Mouse (Mus musculus) CH12.LX (cell line): ENCODE measurements around the gene Trap1a. TPM values are rescaled to one million over a fixed set of nuclear protein-coding genes. Genes with fewer than 3 reads are reported as not detected.
A peak's percentile ranks its signal among the peaks of the same experiment; 100 is the strongest.

Experiments
- DNase-seq: peaks from one replicate; pipeline ENCODE4 v3.0.0-alpha.2; 2013; ENCODE audit errors: extremely low read depth
- H3K27ac ChIP-seq: 2 replicates; pipeline ENCODE4 v1.5.1; 2012; ENCODE audit warnings: low read depth, mild to moderate bottlenecking, control low read depth, moderate library complexity; ENCODE audit not compliant: insufficient read depth
- H3K27me3 ChIP-seq: replicated peaks from 2 replicates; pipeline ENCODE3; 2012; ENCODE audit warnings: inconsistent platforms
- H3K36me3 ChIP-seq, 2 experiments: replicated peaks in 1 of 2; 2 replicates each; pipeline versions ENCODE3 to v1.6.1; 2012; ENCODE audit warnings: inconsistent platforms in 1 of 2, low read length in 1 of 2, mild to moderate bottlenecking in 1 of 2, mixed read lengths in 1 of 2, moderate library complexity in 1 of 2; ENCODE audit not compliant: control insufficient read depth in 1 of 2, insufficient read depth in 1 of 2
- H3K4me1 ChIP-seq, 2 experiments: 2 replicates each; pipeline ENCODE4 v1.6.1; 2012; ENCODE audit warnings: inconsistent platforms in 1 of 2, moderate library complexity in 1 of 2; ENCODE audit not compliant: insufficient read depth in 2 of 2, control insufficient read depth in 1 of 2
- H3K4me2 ChIP-seq: 2 replicates; pipeline ENCODE4 v1.6.1; 2012; ENCODE audit warnings: low read depth, mild to moderate bottlenecking, control low read depth; ENCODE audit not compliant: poor library complexity, insufficient read depth, severe bottlenecking
- H3K4me3 ChIP-seq, 3 experiments: fragments of 150-350 bp in 1 of 3; sonication (generic) in 1 of 3; replicated peaks in 1 of 3; 2 replicates each; pipeline versions ENCODE3 to v1.5.1; 2011 to 2012; ENCODE audit warnings: low read depth in 2 of 3, low read length in 2 of 3, mild to moderate bottlenecking in 2 of 3, moderate library complexity in 2 of 3, control low read depth in 1 of 3, improper control_type of control experiment in 1 of 3, inconsistent platforms in 1 of 3, mixed read lengths in 1 of 3; ENCODE audit not compliant: poor library complexity in 1 of 3
- H3K79me2 ChIP-seq: replicated peaks from 2 replicates; pipeline ENCODE4 v1.6.1; 2012; ENCODE audit warnings: mild to moderate bottlenecking, moderate library complexity; ENCODE audit not compliant: control insufficient read depth, poor library complexity, insufficient read depth, severe bottlenecking; ENCODE audit errors: extremely low read depth
- H3K9ac ChIP-seq: 2 replicates; pipeline ENCODE4 v1.6.1; 2012; ENCODE audit warnings: low read depth, mild to moderate bottlenecking, control low read depth, moderate library complexity; ENCODE audit not compliant: insufficient read depth
- H3K9me3 ChIP-seq: replicated peaks from 2 replicates; pipeline ENCODE3; 2012; ENCODE audit warnings: low read length, inconsistent platforms, mixed read lengths
- CHD1 ChIP-seq: IDR thresholded peaks from 2 replicates; pipeline ENCODE4 v1.6.1; 2012; ENCODE audit warnings: low read depth, low read length, improper control_type of control experiment, inconsistent platforms
- CHD2 ChIP-seq: IDR thresholded peaks from 2 replicates; pipeline ENCODE4 v1.6.1; 2011; ENCODE audit warnings: low read length, improper control_type of control experiment
- CTCF ChIP-seq, 2 experiments: IDR thresholded peaks in 1 of 2; conservative IDR thresholded peaks in 1 of 2; 2 replicates each; pipeline ENCODE4 v1.5.1; 2011 to 2012; ENCODE audit warnings: low read depth in 2 of 2, low read length in 2 of 2, improper control_type of control experiment in 1 of 2, inconsistent platforms in 1 of 2, mild to moderate bottlenecking in 1 of 2, moderate library complexity in 1 of 2
- GABPA ChIP-seq: IDR thresholded peaks from 2 replicates; pipeline ENCODE4 v1.6.1; 2012; ENCODE audit warnings: low read depth, low read length, improper control_type of control experiment, inconsistent platforms; ENCODE audit not compliant: insufficient replicate concordance
- IRF4 ChIP-seq: IDR thresholded peaks from 2 replicates; pipeline ENCODE4 v1.6.1; 2014; ENCODE audit warnings: low read depth, mild to moderate bottlenecking, inconsistent platforms, low read length, improper control_type of control experiment
- RAD21 ChIP-seq: IDR thresholded peaks from 2 replicates; pipeline ENCODE4 v1.6.1; 2011; ENCODE audit warnings: low read depth, mild to moderate bottlenecking, low read length, improper control_type of control experiment, moderate library complexity
- SMC3 ChIP-seq: IDR thresholded peaks from 2 replicates; pipeline ENCODE4 v1.6.1; 2011; ENCODE audit warnings: low read depth, low read length, improper control_type of control experiment
- ZKSCAN1 ChIP-seq: IDR thresholded peaks from 2 replicates; pipeline ENCODE4 v1.6.1; 2012; ENCODE audit warnings: low read depth, inconsistent platforms, low read length, improper control_type of control experiment, borderline replicate concordance
- dilution Hi-C: fragments of 300-500 bp; cut with MboI; formaldehyde crosslinking; loops from 2 replicates; pipeline ENCODE4 v1.14.3; 2020; ENCODE audit warnings: low sequenced_read_pairs; ENCODE audit not compliant: extremely low pct_unique_long_range_greater_than_20kb, extremely low pct_ligation_motif_present
- in situ Hi-C: fragments of 300-500 bp; cut with MboI; formaldehyde crosslinking; loops from 3 replicates; pipeline ENCODE4 v1.14.3; 2019; ENCODE audit warnings: low sequenced_read_pairs, low pct_ligation_motif_present, low pct_unique_long_range_greater_than_20kb, mixed read lengths
- polyA plus RNA-seq: library from polyadenylated mRNA; unstranded; fragments of >175 nt; gene quantifications from 2 replicates; pipeline ENCODE4 v1.2.1, GENCODE M21; 2012; ENCODE audit warnings: low read depth; ENCODE audit not compliant: insufficient read length
- total RNA-seq, 2 experiments: library from RNA; depleted of rRNA; stranded (reverse); fragments of 300-350 nt in 1 of 2; fragments of >200 nt in 1 of 2; gene quantifications; 2 replicates each; pipeline ENCODE4 v1.2.3; 2012 to 2014

Trap1a gene
- total and polyA plus RNA-seq, 3 experiments = 0.26 TPM; not detected in 2

DNA sequence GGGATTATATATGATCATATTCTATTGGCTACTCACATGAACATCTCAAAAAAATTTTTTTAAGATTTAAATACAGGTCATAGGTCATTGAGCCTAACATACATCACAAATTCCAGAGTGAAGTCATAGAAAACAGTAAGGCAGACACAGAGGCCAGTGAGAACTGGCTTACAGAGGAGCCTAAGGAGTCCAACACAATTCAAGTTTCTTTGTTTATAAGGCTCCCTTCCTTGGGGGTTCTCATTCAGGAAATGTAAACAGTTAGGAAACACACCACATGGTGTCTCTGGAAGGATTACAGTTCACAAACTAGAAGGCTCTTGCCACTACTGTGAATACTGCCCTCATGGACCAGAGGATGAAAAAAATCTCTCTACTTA, 34.0 kb downstream of the Trap1a start:
- no peaks in the 10 kb centered on the region for H3K79me2 ChIP-seq
- H3K9ac ChIP-seq = no peak overlapping the region
- no peaks in the 10 kb centered on the region for H3K27me3 ChIP-seq
- H3K27ac ChIP-seq = no peak overlapping the region
- dilution Hi-C loops (no loop called here), in situ Hi-C loops (no loop called here)
- no peak for TF ChIP-seq ZKSCAN1
- TF ChIP-seq GABPA = no peak
- TF ChIP-seq SMC3 = no peak
- no peaks in the 10 kb centered on the region for H3K9me3 ChIP-seq
- H3K4me2 ChIP-seq = no peak overlapping the region
- H3K4me1 ChIP-seq = no peaks in the 10 kb centered on the region
- DNase-seq = no peak
- no peaks in the 10 kb centered on the region for H3K36me3 ChIP-seq
- H3K4me3 ChIP-seq = no peak overlapping the region

DNA sequence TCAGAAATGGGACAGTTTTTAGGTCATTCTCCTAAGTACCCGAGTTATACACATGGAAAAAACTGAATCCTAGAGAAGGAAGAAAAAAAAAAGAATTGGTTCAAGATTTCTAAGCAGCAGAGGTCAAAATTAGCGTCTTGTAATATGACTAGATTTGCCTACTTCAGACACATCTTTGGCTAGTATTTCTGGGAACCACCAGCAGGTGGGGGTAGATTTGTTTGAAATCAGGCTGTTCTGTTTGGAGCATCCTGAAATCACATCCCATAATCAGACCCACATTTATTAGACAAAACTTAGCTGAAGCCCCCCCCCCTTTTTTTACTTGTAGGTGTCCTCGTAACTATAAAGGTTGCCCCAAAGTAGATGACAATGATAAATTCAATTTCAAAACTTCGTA, 35.6 kb downstream of the Trap1a start:
- Histone ChIP-seq H3K4me1 (no peaks in the 10 kb centered on the region), H3K36me3 (no peaks in the 10 kb centered on the region), H3K9ac (no peak overlapping the region), H3K79me2 (no peaks in the 10 kb centered on the region), H3K9me3 (no peaks in the 10 kb centered on the region), H3K27ac (no peak overlapping the region), H3K4me2 (no peak overlapping the region), H3K4me3 (no peak overlapping the region), H3K27me3 (no peaks in the 10 kb centered on the region)
- dilution Hi-C loops (no loop called here), in situ Hi-C loops (no loop called here)
- DNase-seq = no peak
- TF ChIP-seq CHD1 = no peak
- TF ChIP-seq CTCF (conservative IDR thresholded peaks at IDR 0.05 in 1 of 2, IDR thresholded peaks at IDR 0.05 in 1 of 2; ENCODE audit: low read depth in 2 of 2, low read length in 2 of 2) = peak in 1 of 2 experiments; percentile 47; a peak in 2 of 4 replicates

DNA sequence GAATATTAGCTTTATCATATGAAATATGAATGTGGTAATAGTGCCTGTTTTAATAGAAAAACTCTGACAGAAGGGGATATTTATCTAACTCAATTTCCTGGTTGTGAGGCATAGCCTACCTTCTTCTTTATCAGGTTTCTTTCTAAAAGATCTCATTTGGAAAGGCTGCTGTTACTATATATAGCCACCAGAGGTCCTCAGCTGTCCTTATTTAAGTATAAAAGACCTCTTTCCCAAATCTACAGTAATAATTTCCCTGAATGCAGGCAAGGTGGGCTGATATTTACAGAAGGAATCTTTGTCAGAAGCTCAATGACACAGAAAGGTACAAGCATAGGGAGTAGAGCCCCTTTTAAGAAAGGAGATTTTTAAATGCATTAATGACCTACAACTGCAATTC, 39.2 kb downstream of the Trap1a start:
- dilution Hi-C loops = no loop called here
- Histone ChIP-seq H3K79me2 (no peaks in the 10 kb centered on the region), H3K36me3 (no peaks in the 10 kb centered on the region), H3K9me3 (no peaks in the 10 kb centered on the region)
- TF ChIP-seq CTCF (conservative IDR thresholded peaks at IDR 0.05 in 1 of 2, IDR thresholded peaks at IDR 0.05 in 1 of 2; ENCODE audit: low read depth in 2 of 2, low read length in 2 of 2) (peak; percentile 20 to 52; a peak in 2 of 4 replicates), CHD2 (no peak), RAD21 (peak; percentile 45), SMC3 (peak; percentile 5; the same call in 1 of the 2 replicates), IRF4 (no peak)
- TF ChIP-seq, all 38 proteins: peak for 3
- no peak overlapping the region for H3K27ac ChIP-seq
- peak; percentile 20 for DNase-seq
- no peaks in the 10 kb centered on the region for H3K27me3 ChIP-seq
- H3K4me1 ChIP-seq = no peaks in the 10 kb centered on the region
- H3K9ac ChIP-seq = no peak overlapping the region
- in situ Hi-C loops = no loop called here
- no peak overlapping the region for H3K4me3 ChIP-seq
- no peak overlapping the region for H3K4me2 ChIP-seq

Other genes starting within 250 kb of the Trap1a start
- gene Serpina7, start 248.4 kb upstream of the Trap1a start, total RNA-seq (2012; rRNA removed) = not detected in 2 replicates
- gene Serpina7, start 248.4 kb upstream of the Trap1a start, total RNA-seq (2014; rRNA removed) = not detected in 2 replicates
- not detected in 2 replicates for gene Serpina7, start 248.4 kb upstream of the Trap1a start, polyA plus RNA-seq
- not detected in 2 replicates for gene 4930513O06Rik, start 247.4 kb upstream of the Trap1a start, total RNA-seq (2012; rRNA removed)
- gene 4930513O06Rik, start 247.4 kb upstream of the Trap1a start, total RNA-seq (2014; rRNA removed) = not detected in 2 replicates
- gene 4930513O06Rik, start 247.4 kb upstream of the Trap1a start, polyA plus RNA-seq = not detected in 2 replicates
- 0.17 TPM in 1 of 2 replicates, not detected in the other for gene 4933428M09Rik, start 154.5 kb upstream of the Trap1a start, total RNA-seq (2012; rRNA removed)
- gene 4933428M09Rik, start 154.5 kb upstream of the Trap1a start, total RNA-seq (2014; rRNA removed) = not detected in 2 replicates
- not detected in 2 replicates for gene 4933428M09Rik, start 154.5 kb upstream of the Trap1a start, polyA plus RNA-seq
- gene Mum1l1, start 123.6 kb upstream of the Trap1a start, total RNA-seq (2012; rRNA removed) = 3.7 and 3.9 TPM in 2 replicates
- gene Mum1l1, start 123.6 kb upstream of the Trap1a start, total RNA-seq (2014; rRNA removed) = 15.0 and 15.5 TPM in 2 replicates
- gene Mum1l1, start 123.6 kb upstream of the Trap1a start, polyA plus RNA-seq = 4.4 and 4.5 TPM in 2 replicates
- gene D330045A20Rik, start 146.7 kb downstream of the Trap1a start, total RNA-seq (2012; rRNA removed) = not detected in 2 replicates
- not detected in 2 replicates for gene D330045A20Rik, start 146.7 kb downstream of the Trap1a start, total RNA-seq (2014; rRNA removed)
- gene D330045A20Rik, start 146.7 kb downstream of the Trap1a start, polyA plus RNA-seq = not detected in 2 replicates
- not detected in 2 replicates for gene Rnf128, start 229.6 kb downstream of the Trap1a start, total RNA-seq (2012; rRNA removed)
- not detected in 2 replicates for gene Rnf128, start 229.6 kb downstream of the Trap1a start, total RNA-seq (2014; rRNA removed)
- not detected in 2 replicates for gene Rnf128, start 229.6 kb downstream of the Trap1a start, polyA plus RNA-seq